Mouse (Mus musculus) MEL (cell line): ENCODE results near the gene Bdnf.

Experiments used
- BHLHE40 ChIP-seq: IDR thresholded peaks from 2 replicates; pipeline ENCODE4 v1.6.1; 2012; ENCODE audit warnings: low read depth, mild to moderate bottlenecking, inconsistent platforms, low read length, improper control_type of control experiment, borderline replicate concordance
- CHD2 ChIP-seq: IDR thresholded peaks from 2 replicates; pipeline ENCODE4 v1.6.1; 2011; ENCODE audit warnings: low read length, improper control_type of control experiment
- CTCF ChIP-seq, 3 experiments: IDR thresholded peaks in 2 of 3; conservative IDR thresholded peaks in 1 of 3; 2 replicates each; pipeline ENCODE4 v1.5.1; 2011 to 2012; ENCODE audit warnings: low read length in 3 of 3, low read depth in 2 of 3, mild to moderate bottlenecking in 2 of 3, improper control_type of control experiment in 1 of 3, inconsistent platforms in 1 of 3, mixed read lengths in 1 of 3, moderate library complexity in 1 of 3; ENCODE audit not compliant: control insufficient read depth in 1 of 3, insufficient read depth in 1 of 3, poor library complexity in 1 of 3, severe bottlenecking in 1 of 3
- ELF1 ChIP-seq: IDR thresholded peaks from 2 replicates; pipeline ENCODE4 v1.6.1; 2014; ENCODE audit warnings: low read depth, mild to moderate bottlenecking, inconsistent platforms, low read length, improper control_type of control experiment, moderate library complexity
- EP300 ChIP-seq, 2 experiments: IDR thresholded peaks; 2 replicates each; pipeline ENCODE4 v1.6.1; 2011; ENCODE audit warnings: improper control_type of control experiment in 2 of 2, low read length in 2 of 2, low read depth in 1 of 2, mild to moderate bottlenecking in 1 of 2
- MAX ChIP-seq: IDR thresholded peaks from 2 replicates; pipeline ENCODE4 v1.6.1; 2011; ENCODE audit warnings: low read length, improper control_type of control experiment
- MYB ChIP-seq: IDR thresholded peaks from 2 replicates; pipeline ENCODE4 v1.6.1; 2011; ENCODE audit warnings: mild to moderate bottlenecking, low read depth, low read length, improper control_type of control experiment
- POLR2A ChIP-seq, 2 experiments: IDR thresholded peaks; 2 replicates each; pipeline ENCODE4 v1.6.1; 2011 to 2012; ENCODE audit warnings: low read length in 2 of 2, mild to moderate bottlenecking in 2 of 2, control low read depth in 1 of 2, improper control_type of control experiment in 1 of 2, low read depth in 1 of 2, moderate library complexity in 1 of 2; ENCODE audit not compliant: control insufficient read depth in 1 of 2, insufficient read depth in 1 of 2, poor library complexity in 1 of 2
- POLR2AphosphoS5 ChIP-seq: IDR thresholded peaks from 2 replicates; pipeline ENCODE4 v1.6.1; 2012; ENCODE audit warnings: low read depth, borderline replicate concordance, mild to moderate bottlenecking, inconsistent platforms, low read length, moderate library complexity, mixed read lengths
- RAD21 ChIP-seq: IDR thresholded peaks from 2 replicates; pipeline ENCODE4 v1.6.1; 2011; ENCODE audit warnings: mild to moderate bottlenecking, low read depth, low read length, improper control_type of control experiment
- TAL1 ChIP-seq: IDR thresholded peaks from 2 replicates; pipeline ENCODE4 v1.6.1; 2012; ENCODE audit warnings: mild to moderate bottlenecking, inconsistent platforms, low read length, moderate library complexity, mixed read lengths

DNA sequence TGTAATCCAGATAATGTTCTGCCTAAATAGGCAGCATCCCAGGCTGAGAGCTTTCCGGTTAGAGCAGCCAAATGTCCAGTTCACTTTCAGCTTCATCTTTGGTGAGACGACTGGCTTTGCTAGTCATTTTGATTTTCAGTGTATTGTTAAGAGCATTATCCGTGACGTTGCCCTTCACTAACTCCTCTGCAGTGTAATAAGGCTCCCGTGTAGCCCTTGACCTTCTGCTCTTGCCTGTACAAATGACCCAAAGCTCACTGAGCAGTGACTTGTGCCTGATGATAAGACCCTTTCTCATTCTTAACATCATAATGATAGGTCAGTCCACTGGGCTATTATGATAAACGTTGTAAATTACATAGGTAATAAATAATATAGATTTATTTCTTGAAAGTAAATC lies 101.9 kb downstream of the Bdnf start:
- TF ChIP-seq CTCF (IDR thresholded peaks at IDR 0.05 in 2 of 3, conservative IDR thresholded peaks at IDR 0.05 in 1 of 3; ENCODE audit: control insufficient read depth in 1 of 3, insufficient read depth in 1 of 3, low read depth in 2 of 3, low read length in 3 of 3, poor library complexity in 1 of 3, severe bottlenecking in 1 of 3) (no peak), POLR2A (IDR thresholded peaks at IDR 0.05; ENCODE audit: control insufficient read depth in 1 of 2, insufficient read depth in 1 of 2, low read depth in 1 of 2, low read length in 2 of 2, poor library complexity in 1 of 2) (no peak), CHD2 (no peak), POLR2AphosphoS5 (no peak), EP300 (IDR thresholded peaks at IDR 0.05; ENCODE audit: low read depth in 1 of 2, low read length in 2 of 2) (no peak), MYB (no peak), BHLHE40 (no peak), ELF1 (no peak), TAL1 (no peak), RAD21 (no peak), MAX (no peak)
